Mouse (Mus musculus): Measurements from ENCODE around the gene Tbc1d22b.

DNA sequence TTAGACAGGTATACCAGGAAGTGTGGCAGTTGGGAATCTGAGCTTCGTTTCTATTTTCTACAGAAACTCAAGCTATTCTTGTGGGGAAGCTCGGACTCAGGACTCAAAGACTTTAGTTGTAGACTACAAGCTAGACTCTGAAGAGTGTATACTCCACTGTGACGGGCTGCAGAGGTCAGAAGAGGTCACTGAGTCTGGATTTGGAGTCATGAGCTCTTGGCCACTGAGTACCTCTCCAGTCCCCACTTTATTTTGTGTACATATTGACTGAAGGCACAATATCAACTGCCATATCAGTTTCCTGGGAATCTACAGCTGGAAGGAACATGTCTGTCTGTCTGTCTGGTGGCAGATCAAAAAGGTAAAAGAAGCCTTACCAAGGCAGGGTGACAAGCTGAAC is 69.6 kb downstream of the Tbc1d22b start:
- TF ChIP-seq CTCF (IDR thresholded peaks at IDR 0.05; ENCODE audit: low read depth, low read length) = no peak
- TF ChIP-seq GATA1 (IDR thresholded peaks at IDR 0.05; ENCODE audit: borderline replicate concordance, low read length) = no peak
- TF ChIP-seq GATA2 (IDR thresholded peaks at IDR 0.05; ENCODE audit: borderline replicate concordance, low read depth, low read length) = no peak
- TF ChIP-seq TAL1 (conservative IDR thresholded peaks at IDR 0.05; ENCODE audit: low read depth, low read length) = no peak
- no peak for TF ChIP-seq POLR2AphosphoS5 (IDR thresholded peaks at IDR 0.05; ENCODE audit: insufficient replicate concordance, low read depth, low read length)

Data from G1E (cell line).